ENCODE assay signal across 9 mouse cellular contexts in the genomic region with DNA sequence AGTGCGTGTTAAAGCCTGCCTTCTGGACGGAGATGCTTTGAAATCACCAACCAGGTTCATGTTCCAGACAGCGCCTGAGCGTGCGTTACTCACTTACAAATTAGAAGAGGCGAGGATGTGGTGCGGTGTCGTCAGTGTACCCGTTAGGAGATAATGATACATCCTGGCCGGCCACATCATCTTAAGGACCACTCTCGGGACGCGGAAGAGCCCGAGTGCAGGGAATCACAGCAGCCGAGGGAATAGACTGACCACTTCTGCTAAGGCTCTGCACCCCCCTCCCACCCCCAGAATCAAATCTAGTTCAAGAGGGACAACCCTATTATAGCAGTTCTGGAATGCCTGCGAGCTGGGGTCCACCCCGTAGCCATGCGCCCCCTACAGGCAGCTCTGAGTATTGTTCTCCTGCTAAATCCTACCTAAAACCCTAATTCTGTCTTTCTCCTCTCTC.
A peak's percentile ranks its signal among the peaks of the same experiment; 100 is the strongest.
DNase-seq lines count a peak whose midpoint lies in the region; ATAC-seq and TF ChIP-seq lines count a peak whose summit lies in the region.
"Had no signal": no experiment of that assay in that cellular context is flagged by ENCODE, and none has a peak within 500 bp of the region (broad histone marks: within the 10 kb centered on the region; RNA-seq: fewer than 3 reads in every experiment).

No protein-coding gene starts in this region.

- H3K27ac ChIP-seq in kidney, embryonic 14.5 days (ENCODE audit: low read depth, low read length), result no peak overlapping the region
- H3K27ac ChIP-seq in embryonic facial prominence, embryonic 14.5 days (replicated peaks; ENCODE audit: low read depth, low read length), result no peak overlapping the region
- no peak overlapping the region for H3K27ac ChIP-seq in hindbrain, embryonic 12.5 days
- no peak overlapping the region for H3K27ac ChIP-seq in liver, postnatal 0 days (ENCODE audit: low read depth)

- ATAC-seq in kidney, embryonic 14.5 days (ENCODE audit: low FRiP score, low TSS enrichment), result no peak
- ATAC-seq in embryonic facial prominence, embryonic 14.5 days (ENCODE audit: low read depth), result peak; percentile 24; the same call in 1 of the 2 replicates
- ATAC-seq in hindbrain, embryonic 12.5 days (ENCODE audit: low FRiP score), result no peak
- ATAC-seq in liver, postnatal 0 days, result no peak

- no peak overlapping the region for H3K9ac ChIP-seq in kidney, embryonic 14.5 days (ENCODE audit: low read depth, low read length)
- no peak overlapping the region; the same call in 1 of the 2 replicates for H3K9ac ChIP-seq in embryonic facial prominence, embryonic 14.5 days (ENCODE audit: low read depth, low read length)
- H3K9ac ChIP-seq in hindbrain, embryonic 12.5 days, result no peak overlapping the region
- H3K9ac ChIP-seq in liver, postnatal 0 days (replicated peaks), result no peak overlapping the region

- no peaks in the 10 kb centered on the region for H3K9me3 ChIP-seq in kidney, embryonic 14.5 days (ENCODE audit: control insufficient read depth, low read length)
- no peaks in the 10 kb centered on the region for H3K9me3 ChIP-seq in embryonic facial prominence, embryonic 14.5 days (ENCODE audit: control insufficient read depth, low read length)
- no peaks in the 10 kb centered on the region for H3K9me3 ChIP-seq in hindbrain, embryonic 12.5 days (replicated peaks)
- H3K9me3 ChIP-seq in liver, postnatal 0 days (ENCODE audit: low read length), result no peaks in the 10 kb centered on the region

- no peak overlapping the region for H3K4me3 ChIP-seq in kidney, embryonic 14.5 days (ENCODE audit: low read length)
- H3K4me3 ChIP-seq in embryonic facial prominence, embryonic 14.5 days (ENCODE audit: low read depth, low read length), result peak overlapping the region; percentile 16
- H3K4me3 ChIP-seq in hindbrain, embryonic 12.5 days, result no peak overlapping the region
- no peak overlapping the region for H3K4me3 ChIP-seq in liver, postnatal 0 days (ENCODE audit: low read depth, low read length)
- H3K4me3 ChIP-seq: myocyte had no signal

- TF ChIP-seq CTCF in liver, postnatal 0 days (IDR thresholded peaks at IDR 0.05; ENCODE audit: low read depth), result peak; percentile 77

- no peak overlapping the region for H3K4me2 ChIP-seq in kidney, embryonic 14.5 days (replicated peaks; ENCODE audit: low read depth, low read length)
- peak overlapping the region; percentile 52 for H3K4me2 ChIP-seq in embryonic facial prominence, embryonic 14.5 days (ENCODE audit: low read depth, low read length)
- H3K4me2 ChIP-seq in hindbrain, embryonic 12.5 days (replicated peaks), result peak overlapping the region; percentile 43
- H3K4me2 ChIP-seq in liver, postnatal 0 days (ENCODE audit: low read depth, low read length), result no peak overlapping the region

- H3K27me3 ChIP-seq in kidney, embryonic 14.5 days (ENCODE audit: control insufficient read depth, insufficient read depth, low read length), result no peaks in the 10 kb centered on the region
- no peaks in the 10 kb centered on the region for H3K27me3 ChIP-seq in embryonic facial prominence, embryonic 14.5 days (replicated peaks; ENCODE audit: control insufficient read depth, insufficient read depth, low read length)
- no peaks in the 10 kb centered on the region for H3K27me3 ChIP-seq in hindbrain, embryonic 12.5 days
- H3K27me3 ChIP-seq in liver, postnatal 0 days (ENCODE audit: insufficient read depth, low read length), result no peaks in the 10 kb centered on the region

- no peak for TF ChIP-seq EP300 in liver, postnatal 0 days (IDR thresholded peaks at IDR 0.05; ENCODE audit: low read depth)

- no peaks in the 10 kb centered on the region for H3K36me3 ChIP-seq in kidney, embryonic 14.5 days (ENCODE audit: control insufficient read depth, insufficient read depth, low read length)
- H3K36me3 ChIP-seq in embryonic facial prominence, embryonic 14.5 days (ENCODE audit: control insufficient read depth, insufficient read depth, low read length), result no peaks in the 10 kb centered on the region
- no peaks in the 10 kb centered on the region for H3K36me3 ChIP-seq in hindbrain, embryonic 12.5 days
- no peaks in the 10 kb centered on the region for H3K36me3 ChIP-seq in liver, postnatal 0 days (replicated peaks; ENCODE audit: insufficient read depth, low read length)

- H3K4me1 ChIP-seq in kidney, embryonic 14.5 days (ENCODE audit: control insufficient read depth, insufficient read depth, low read length), result peaks cover 14% of the 10 kb centered on the region
- peaks cover 23% of the 10 kb centered on the region for H3K4me1 ChIP-seq in embryonic facial prominence, embryonic 14.5 days (ENCODE audit: control insufficient read depth, insufficient read depth, low read length)
- peaks cover 31% of the 10 kb centered on the region for H3K4me1 ChIP-seq in hindbrain, embryonic 12.5 days
- peaks cover 6% of the 10 kb centered on the region; the same call in 1 of the 2 replicates for H3K4me1 ChIP-seq in liver, postnatal 0 days (ENCODE audit: insufficient read depth)

- peak; percentile 66 for DNase-seq in kidney, postnatal 4 days
- DNase-seq in adrenal gland, postnatal 36 days, result peak; percentile 40 to 67
- peak; percentile 67 for DNase-seq in embryonic facial prominence, embryonic 14.5 days (ENCODE audit: low spot score)
- peak; percentile 52 for DNase-seq in liver, postnatal 0 days
- DNase-seq in retina, postnatal 7 days (ENCODE audit: low read depth, low spot score), result peak; percentile 19
- no peak for DNase-seq in ovary, postnatal 10 days (ENCODE audit: low spot score)

- WGBS in kidney, embryonic 14.5 days, result 72% methylated on average over 18 of the region's 18 CpGs
- 27% methylated on average over 18 of the region's 18 CpGs for WGBS in embryonic facial prominence, embryonic 14.5 days
- WGBS in hindbrain, embryonic 12.5 days, result 38% methylated on average over 18 of the region's 18 CpGs
- 71% methylated on average over 18 of the region's 18 CpGs for WGBS in liver, postnatal 0 days (ENCODE audit: insufficient replicate concordance)

Comparison
In these comparisons a context has a peak if more than half of its experiments do, and no peak if none do; other contexts are left out.
1. H3K4me2 ChIP-seq: peak in embryonic facial prominence, embryonic 14.5 days (single experiment) and hindbrain, embryonic 12.5 days (single experiment); none in kidney, embryonic 14.5 days (single experiment) and liver, postnatal 0 days (single experiment).